Mouse (Mus musculus): ENCODE measurements around the gene Rsph4a. TPM values are rescaled to one million over a fixed set of nuclear protein-coding genes. Genes with fewer than 3 reads are reported as not detected.

Gene Rsph4a
- total RNA-seq, 2 experiments from 2014 or later: 5.6 to 5.8 TPM

DNA sequence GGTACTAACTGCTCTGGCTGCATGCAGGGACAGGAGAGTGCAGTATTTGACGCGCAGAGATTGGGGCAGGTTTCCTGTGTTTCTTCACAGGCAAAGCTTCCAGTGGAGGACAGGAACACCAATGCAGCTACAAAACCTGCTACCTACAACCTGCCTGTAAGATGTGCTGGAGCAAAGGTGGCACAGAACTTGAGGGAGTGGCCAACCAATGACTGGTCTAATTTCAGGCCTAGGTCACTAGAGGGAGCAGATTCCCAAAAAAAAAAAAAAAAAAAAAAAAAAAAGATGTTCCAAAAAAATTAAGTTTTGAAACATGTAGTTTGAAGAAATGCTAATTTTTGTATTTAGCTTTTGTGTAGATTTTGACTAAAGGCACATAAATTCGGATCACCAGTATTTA lies 47.6 kb downstream of the Rsph4a start:
- Histone ChIP-seq H3K4me3 (no peak overlapping the region), H3K27ac (no peak overlapping the region)
- peak; percentile 11; the same call in 1 of the 2 replicates for TF ChIP-seq CTCF (conservative IDR thresholded peaks at IDR 0.05)
- no peak for DNase-seq (ENCODE audit: low spot score in 2 of 2)

Other genes starting within 250 kb of the Rsph4a start
- 1 to 10 TPM; 1.3 to 1.6 TPM for gene Sult3a2, start 118.4 kb upstream of the Rsph4a start, total RNA-seq (2021)
- not detected for gene Sult3a1, start 47.4 kb upstream of the Rsph4a start, total RNA-seq (2021)
- gene Zup1, start 46.2 kb downstream of the Rsph4a start, total RNA-seq (2021): 10 to 100 TPM; 17.1 to 19.5 TPM
- gene Rwdd1, start 114.5 kb downstream of the Rsph4a start, total RNA-seq (2021): 100 to 1,000 TPM in 1 of 2 experiments, 10 to 100 TPM in 1; 94.7 to 112 TPM
- gene Trappc3l, start 132.5 kb downstream of the Rsph4a start, total RNA-seq (2021): under 1 TPM in 1 of 2 experiments, not detected in 1; 0.39 TPM
- not detected for gene Calhm4, start 139.2 kb downstream of the Rsph4a start, total RNA-seq (2021)
- gene Calhm5, start 191.4 kb downstream of the Rsph4a start, total RNA-seq (2021): 1 to 10 TPM; 3.9 to 4.7 TPM
- gene Calhm6, start 222.9 kb downstream of the Rsph4a start, total RNA-seq (2021): under 1 TPM; 0.44 to 0.56 TPM

Data from layer of hippocampus, adult 2 months (tissue).